Mouse (Mus musculus): Measurements from ENCODE around the gene Isl2. TPM values are rescaled to one million over a fixed set of nuclear protein-coding genes. Genes with fewer than 3 reads are reported as not detected.

The Isl2 gene
- polyA plus RNA-seq (2014; fragmentation: Nextera tagmentation; extraction: Ambion mirVana): 6.1 and 6.7 TPM in 2 replicates

DNA sequence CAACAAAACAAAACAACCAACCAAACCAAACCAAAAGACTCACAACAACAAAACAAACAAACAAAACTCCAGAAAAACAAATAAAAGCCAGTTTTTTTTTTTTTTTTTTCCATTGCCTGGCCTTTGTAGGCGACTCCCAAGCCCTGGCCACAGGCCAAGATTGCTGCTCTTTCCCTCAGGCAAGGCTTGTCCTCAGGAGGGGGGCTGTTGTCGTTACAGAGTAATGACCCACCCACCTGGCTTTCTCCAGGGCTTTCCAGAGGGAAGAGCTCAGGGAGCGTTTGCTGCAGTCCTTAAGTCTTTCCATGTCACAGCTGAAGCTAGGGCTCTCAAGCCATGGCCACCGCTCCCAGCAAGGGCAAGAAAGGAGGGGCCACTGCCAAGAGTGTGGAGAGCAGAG lies at the start of gene Isl2:
TSS of gene Isl2 (plus strand) at position 296 of the 400 bp plus-strand sequence.
- H3K4me2 ChIP-seq (ENCODE audit: low read length): peak within 1 kb of the TSS; percentile 70
- no peaks in the 10 kb centered on the region for H3K9me3 ChIP-seq (ENCODE audit: control insufficient read depth, low read length)
- H3K27me3 ChIP-seq (replicated peaks; ENCODE audit: control insufficient read depth, insufficient read depth, low read length): peaks cover 37% of the 10 kb centered on the region
- ATAC-seq (replicated peaks; ENCODE audit: low FRiP score, low TSS enrichment, low read depth) (no peak), DNase-seq (ENCODE audit: low spot score) (peak; percentile 50)
- no peak within 1 kb of the TSS for H3K27ac ChIP-seq (ENCODE audit: low read depth)
- peaks cover 3% of the 10 kb centered on the region; the same call in 1 of the 2 replicates for H3K4me1 ChIP-seq (replicated peaks; ENCODE audit: control insufficient read depth, insufficient read depth, low read length)
- no peaks in the 10 kb centered on the region for H3K36me3 ChIP-seq (ENCODE audit: control insufficient read depth, insufficient read depth, low read length)
- 29% methylated on average over 4 of the region's 4 CpGs for WGBS
- peak within 1 kb of the TSS; percentile 62; the same call in 1 of the 2 replicates for H3K9ac ChIP-seq (ENCODE audit: low read length)
- H3K4me3 ChIP-seq (ENCODE audit: low read depth, low read length): peak within 1 kb of the TSS; percentile 45

DNA sequence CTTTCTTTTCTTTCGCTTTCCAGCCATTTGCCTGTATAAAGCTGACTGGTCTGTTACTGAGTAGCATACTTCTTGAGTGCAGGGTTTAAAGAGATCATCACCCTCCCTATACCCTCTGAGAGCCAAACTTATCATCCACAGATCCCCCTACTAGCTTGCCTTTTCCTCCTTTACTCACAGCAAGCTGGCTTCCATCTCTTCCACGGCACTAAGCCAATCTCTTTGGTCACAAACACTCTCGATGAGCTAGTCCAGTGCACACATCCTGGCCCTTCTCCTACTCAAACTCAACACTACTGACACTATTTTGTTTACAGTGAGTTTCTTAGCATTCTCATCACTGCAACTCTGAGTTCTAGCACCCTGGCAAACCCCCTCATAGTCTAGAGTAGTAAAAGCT lies 30.6 kb upstream of the Isl2 start:
- H3K27me3 ChIP-seq (replicated peaks; ENCODE audit: control insufficient read depth, insufficient read depth, low read length): no peaks in the 10 kb centered on the region

GRCm38 (mm10) chr9:55508701-55509100 lies 29.8 kb upstream of the Isl2 start:
- 89% methylated on average over 4 of the region's 4 CpGs for WGBS
- Histone ChIP-seq H3K36me3 (ENCODE audit: control insufficient read depth, insufficient read depth, low read length) (no peaks in the 10 kb centered on the region), H3K4me3 (ENCODE audit: low read depth, low read length) (no peak overlapping the region), H3K4me2 (ENCODE audit: low read length) (no peak overlapping the region), H3K9me3 (ENCODE audit: control insufficient read depth, low read length) (no peaks in the 10 kb centered on the region), H3K4me1 (replicated peaks; ENCODE audit: control insufficient read depth, insufficient read depth, low read length) (peaks cover 11% of the 10 kb centered on the region), H3K9ac (ENCODE audit: low read length) (no peak overlapping the region), H3K27ac (ENCODE audit: low read depth) (no peak overlapping the region), H3K27me3 (replicated peaks; ENCODE audit: control insufficient read depth, insufficient read depth, low read length) (0 out of 2 replicates have a peak, but pooled peaks cover 1% of the 10 kb centered on the region)
- no peak for DNase-seq (ENCODE audit: low spot score)
- no peak for ATAC-seq (replicated peaks; ENCODE audit: low FRiP score, low TSS enrichment, low read depth)

More for the DNA sequence above, 30.6 kb upstream of the Isl2 start:
- no peak overlapping the region for H3K27ac ChIP-seq (ENCODE audit: low read depth)
- no peaks in the 10 kb centered on the region for H3K9me3 ChIP-seq (ENCODE audit: control insufficient read depth, low read length)
- no peak overlapping the region for H3K4me2 ChIP-seq (ENCODE audit: low read length)
- H3K4me1 ChIP-seq (replicated peaks; ENCODE audit: control insufficient read depth, insufficient read depth, low read length): peaks cover 11% of the 10 kb centered on the region
- H3K36me3 ChIP-seq (ENCODE audit: control insufficient read depth, insufficient read depth, low read length): no peaks in the 10 kb centered on the region
- DNase-seq (ENCODE audit: low spot score): no peak
- 78% methylated on average over 3 of the region's 3 CpGs for WGBS
- no peak overlapping the region for H3K4me3 ChIP-seq (ENCODE audit: low read depth, low read length)
- no peak overlapping the region for H3K9ac ChIP-seq (ENCODE audit: low read length)
- ATAC-seq (replicated peaks; ENCODE audit: low FRiP score, low TSS enrichment, low read depth): no peak

- WGBS: 60% methylated on average over 1 of the region's 1 CpGs
These were observed 28.7 kb upstream of the Isl2 start for GRCm38 (mm10) chr9:55509731-55510130.

GRCm38 (mm10) chr9:55510651-55511235 lies 27.7 kb upstream of the Isl2 start:
- Histone ChIP-seq H3K4me2 (ENCODE audit: low read length) (peak overlapping the region; percentile 80), H3K27me3 (replicated peaks; ENCODE audit: control insufficient read depth, insufficient read depth, low read length) (peaks cover 5% of the 10 kb centered on the region; the same call in 1 of the 2 replicates), H3K4me1 (replicated peaks; ENCODE audit: control insufficient read depth, insufficient read depth, low read length) (peaks cover 11% of the 10 kb centered on the region), H3K36me3 (ENCODE audit: control insufficient read depth, insufficient read depth, low read length) (no peaks in the 10 kb centered on the region), H3K9ac (ENCODE audit: low read length) (peak overlapping the region; percentile 94), H3K9me3 (ENCODE audit: control insufficient read depth, low read length) (no peaks in the 10 kb centered on the region), H3K27ac (ENCODE audit: low read depth) (no peak overlapping the region), H3K4me3 (ENCODE audit: low read depth, low read length) (peak overlapping the region; percentile 82)
- no peak for ATAC-seq (replicated peaks; ENCODE audit: low FRiP score, low TSS enrichment, low read depth)
- WGBS: 79% methylated on average over 10 of the region's 10 CpGs
- no peak for DNase-seq (ENCODE audit: low spot score)

More at GRCm38 (mm10) chr9:55509731-55510130, 28.7 kb upstream of the Isl2 start:
- no peaks in the 10 kb centered on the region for H3K36me3 ChIP-seq (ENCODE audit: control insufficient read depth, insufficient read depth, low read length)
- no peaks in the 10 kb centered on the region for H3K9me3 ChIP-seq (ENCODE audit: control insufficient read depth, low read length)
- H3K27ac ChIP-seq (ENCODE audit: low read depth): no peak overlapping the region
- ATAC-seq (replicated peaks; ENCODE audit: low FRiP score, low TSS enrichment, low read depth): no peak
- H3K4me2 ChIP-seq (ENCODE audit: low read length): no peak overlapping the region
- no peak overlapping the region for H3K4me3 ChIP-seq (ENCODE audit: low read depth, low read length)
- no peak overlapping the region for H3K9ac ChIP-seq (ENCODE audit: low read length)
- no peak for DNase-seq (ENCODE audit: low spot score)
- H3K4me1 ChIP-seq (replicated peaks; ENCODE audit: control insufficient read depth, insufficient read depth, low read length): peaks cover 11% of the 10 kb centered on the region
- 0 out of 2 replicates have a peak, but pooled peaks cover 5% of the 10 kb centered on the region for H3K27me3 ChIP-seq (replicated peaks; ENCODE audit: control insufficient read depth, insufficient read depth, low read length)

DNA sequence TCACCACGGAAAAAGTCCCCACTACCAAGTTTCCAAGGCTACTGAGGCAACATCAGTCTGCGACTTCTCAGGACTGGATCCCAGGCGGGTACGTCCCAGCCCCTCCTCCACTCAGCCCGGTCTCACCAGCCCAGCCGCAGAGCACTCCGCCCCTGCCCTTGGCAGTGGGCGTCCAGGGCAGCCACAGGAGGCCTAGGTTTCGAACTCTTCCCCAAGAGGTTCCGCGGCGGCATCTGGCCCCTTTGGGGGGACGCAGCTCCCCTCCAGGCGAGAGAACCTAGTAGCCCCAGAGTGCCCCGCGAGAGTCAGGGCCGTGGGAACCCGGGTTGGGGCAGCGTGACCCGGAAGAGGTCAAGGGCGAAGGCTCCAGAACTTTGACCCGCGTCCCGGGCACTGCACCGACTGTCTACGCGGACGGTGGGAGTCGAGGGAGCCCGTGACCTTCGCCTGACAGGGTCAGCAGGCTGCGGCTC lies 26.9 kb upstream of the Isl2 start:
- Histone ChIP-seq H3K36me3 (ENCODE audit: control insufficient read depth, insufficient read depth, low read length) (no peaks in the 10 kb centered on the region), H3K4me1 (replicated peaks; ENCODE audit: control insufficient read depth, insufficient read depth, low read length) (peaks cover 11% of the 10 kb centered on the region), H3K9me3 (ENCODE audit: control insufficient read depth, low read length) (no peaks in the 10 kb centered on the region), H3K9ac (ENCODE audit: low read length) (peak overlapping the region; percentile 94), H3K27ac (ENCODE audit: low read depth) (peak overlapping the region; percentile 87), H3K4me3 (ENCODE audit: low read depth, low read length) (peak overlapping the region; percentile 82), H3K27me3 (replicated peaks; ENCODE audit: control insufficient read depth, insufficient read depth, low read length) (peaks cover 5% of the 10 kb centered on the region; the same call in 1 of the 2 replicates), H3K4me2 (ENCODE audit: low read length) (peak overlapping the region; percentile 80)
- under 1% methylated on average over 32 of the region's 32 CpGs for WGBS
- DNase-seq (ENCODE audit: low spot score) (peak; percentile 84), ATAC-seq (replicated peaks; ENCODE audit: low FRiP score, low TSS enrichment, low read depth) (peak; percentile 72)

GRCm38 (mm10) chr9:55512027-55512543 lies 26.4 kb upstream of the Isl2 start, which contains the start of gene Etfa:
TSS of gene Etfa (minus strand) at chr9:55512243.
- peak within 1 kb of the TSS; percentile 94 for H3K9ac ChIP-seq (ENCODE audit: low read length)
- DNase-seq (ENCODE audit: low spot score) (peak; percentile 93), ATAC-seq (replicated peaks; ENCODE audit: low FRiP score, low TSS enrichment, low read depth) (peak; percentile 99)
- no peaks in the 10 kb centered on the region for H3K9me3 ChIP-seq (ENCODE audit: control insufficient read depth, low read length)
- H3K27ac ChIP-seq (ENCODE audit: low read depth): peak within 1 kb of the TSS; percentile 87
- H3K4me2 ChIP-seq (ENCODE audit: low read length): peak within 1 kb of the TSS; percentile 80
- peaks cover 5% of the 10 kb centered on the region; the same call in 1 of the 2 replicates for H3K27me3 ChIP-seq (replicated peaks; ENCODE audit: control insufficient read depth, insufficient read depth, low read length)
- peaks cover 11% of the 10 kb centered on the region for H3K4me1 ChIP-seq (replicated peaks; ENCODE audit: control insufficient read depth, insufficient read depth, low read length)
- under 1% methylated on average over 47 of the region's 47 CpGs for WGBS
- peak within 1 kb of the TSS; percentile 82 for H3K4me3 ChIP-seq (ENCODE audit: low read depth, low read length)
- H3K36me3 ChIP-seq (ENCODE audit: control insufficient read depth, insufficient read depth, low read length): no peaks in the 10 kb centered on the region

DNA sequence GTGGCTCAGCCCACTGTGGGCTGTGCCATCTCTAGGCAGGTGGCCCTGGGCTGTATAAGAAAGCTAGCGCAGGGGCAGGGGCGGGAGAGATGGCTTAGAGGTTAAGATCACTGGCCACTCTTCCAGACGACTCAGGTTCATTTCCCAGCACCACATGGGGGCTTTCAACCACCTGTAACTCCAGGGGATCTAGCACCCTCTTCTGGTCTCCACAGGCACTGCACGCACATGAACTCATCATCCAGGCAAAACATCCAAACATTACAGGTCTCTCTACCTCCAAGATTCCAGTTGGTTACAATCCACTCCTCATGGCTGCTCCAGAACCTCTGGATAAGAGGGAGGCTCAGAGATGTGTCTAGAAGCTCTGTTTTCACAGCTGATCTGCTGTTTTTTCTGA lies 12.8 kb upstream of the Isl2 start:
- 56% methylated on average over 4 of the region's 4 CpGs for WGBS

More for the DNA sequence above, 12.8 kb upstream of the Isl2 start:
- no peak for DNase-seq (ENCODE audit: low spot score)
- no peak for ATAC-seq (replicated peaks; ENCODE audit: low FRiP score, low TSS enrichment, low read depth)
- no peaks in the 10 kb centered on the region for H3K9me3 ChIP-seq (ENCODE audit: control insufficient read depth, low read length)
- H3K9ac ChIP-seq (ENCODE audit: low read length): no peak overlapping the region
- no peaks in the 10 kb centered on the region for H3K36me3 ChIP-seq (ENCODE audit: control insufficient read depth, insufficient read depth, low read length)
- H3K4me2 ChIP-seq (ENCODE audit: low read length): no peak overlapping the region
- no peaks in the 10 kb centered on the region for H3K4me1 ChIP-seq (replicated peaks; ENCODE audit: control insufficient read depth, insufficient read depth, low read length)
- no peaks in the 10 kb centered on the region for H3K27me3 ChIP-seq (replicated peaks; ENCODE audit: control insufficient read depth, insufficient read depth, low read length)
- H3K27ac ChIP-seq (ENCODE audit: low read depth): no peak overlapping the region
- H3K4me3 ChIP-seq (ENCODE audit: low read depth, low read length): no peak overlapping the region

Data from intestine, embryonic 14.5 days (tissue).